Mouse (Mus musculus): ENCODE measurements around the gene Ociad2.

GRCm38 (mm10) chr5:73289900-73290299, 50.9 kb downstream of the Ociad2 start:
- TF ChIP-seq CTCF (IDR thresholded peaks at IDR 0.05; ENCODE audit: control insufficient read depth, insufficient read depth, insufficient read length) (no peak), USF1 (IDR thresholded peaks at IDR 0.05; ENCODE audit: low read depth) (no peak)
